32 mouse cellular contexts compared by ENCODE assay signal in the genomic region with DNA sequence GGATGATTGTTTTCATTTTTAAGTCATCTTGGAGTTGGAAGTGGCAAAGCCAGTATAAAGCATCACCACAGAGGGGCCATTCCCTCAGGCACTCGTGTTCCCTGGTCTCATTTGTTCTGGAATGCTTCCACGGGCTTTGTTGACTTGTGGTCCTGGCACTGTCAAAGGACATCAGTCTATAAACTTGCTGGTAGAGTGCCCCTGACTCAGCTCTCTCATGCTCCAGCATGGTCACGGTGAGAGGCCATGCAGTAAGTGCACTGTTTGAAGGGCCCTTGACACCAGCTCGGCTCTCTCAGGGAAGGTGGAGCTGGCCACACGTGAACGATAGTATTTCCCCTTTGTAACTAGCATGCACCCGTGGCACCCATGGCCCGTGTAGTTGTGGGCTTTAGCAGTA. TPM values are rescaled to one million over a fixed set of nuclear protein-coding genes. Genes with fewer than 3 reads are reported as not detected.
DNase-seq lines count a peak whose midpoint lies in the region; ATAC-seq lines count a peak whose summit lies in the region.
"Had no signal": no experiment of that assay in that cellular context is flagged by ENCODE, and none has a peak within 500 bp of the region (broad histone marks: within the 10 kb centered on the region; RNA-seq: fewer than 3 reads in every experiment).

No protein-coding gene starts in this region.

- H3K4me2 ChIP-seq in lung, embryonic 16.5 days (ENCODE audit: low read depth, low read length), result no peak overlapping the region
- H3K4me2 ChIP-seq: embryonic facial prominence, embryonic 13.5 days; forebrain, embryonic 12.5 days; forebrain, embryonic 15.5 days; heart, embryonic 11.5 days; hindbrain, embryonic 13.5 days had no signal

- no peak overlapping the region; the same call in 1 of the 2 replicates for H3K27ac ChIP-seq in lung, embryonic 16.5 days (ENCODE audit: low read length)
- H3K27ac ChIP-seq: embryonic facial prominence, embryonic 10.5 days; embryonic facial prominence, embryonic 13.5 days; forebrain, embryonic 12.5 days; forebrain, embryonic 15.5 days; hindbrain, embryonic 10.5 days; hindbrain, embryonic 13.5 days had no signal

- H3K4me1 ChIP-seq in lung, embryonic 16.5 days (replicated peaks; ENCODE audit: control insufficient read depth, insufficient read depth, low read length), result peaks cover 12% of the 10 kb centered on the region

- H3K27me3 ChIP-seq in lung, embryonic 16.5 days (ENCODE audit: control insufficient read depth, insufficient read depth, low read depth, low read length), result no peaks in the 10 kb centered on the region
- H3K27me3 ChIP-seq: embryonic facial prominence, embryonic 13.5 days; forebrain, embryonic 12.5 days; forebrain, embryonic 15.5 days; hindbrain, embryonic 13.5 days had no signal

- H3K4me3 ChIP-seq in lung, embryonic 16.5 days (ENCODE audit: low read length), result no peak overlapping the region
- H3K4me3 ChIP-seq: embryonic facial prominence, embryonic 10.5 days; embryonic facial prominence, embryonic 13.5 days; erythroblast, embryonic 14.5 days; forebrain, embryonic 12.5 days; forebrain, embryonic 15.5 days; hindbrain, embryonic 10.5 days; hindbrain, embryonic 13.5 days had no signal

- WGBS in lung, embryonic 16.5 days, result 56% methylated on average over 8 of the region's 8 CpGs

- no peak overlapping the region for H3K9ac ChIP-seq in lung, embryonic 16.5 days (ENCODE audit: low read length)
- H3K9ac ChIP-seq: embryonic facial prominence, embryonic 13.5 days; forebrain, embryonic 12.5 days; forebrain, embryonic 15.5 days; hindbrain, embryonic 13.5 days had no signal

- ATAC-seq in lung, embryonic 16.5 days (ENCODE audit: low read depth), result peak; percentile 47
- no peak for ATAC-seq in cerebellum, adult (ENCODE audit: insufficient number of reproducible peaks, low FRiP score, low TSS enrichment)
- ATAC-seq: activated CD4-positive, CD25-positive, alpha-beta regulatory T cell, adult 4 months; forebrain, embryonic 15.5 days; hindbrain, embryonic 16.5 days had no signal

- peak; percentile 66 for DNase-seq in heart, adult 11 months
- DNase-seq in heart, postnatal 10 days, result no peak
- DNase-seq in lung, postnatal 14 days, result peak; percentile 26
- DNase-seq in lung, postnatal 4 days, result peak; percentile 25 to 70
- no peak for DNase-seq in gastrocnemius, postnatal 25 days
- DNase-seq in thymus, postnatal 36 days, result no peak
- DNase-seq: adrenal gland, adult 8-10 months; adrenal gland, postnatal 25 days; cerebellum, adult 18-20 months; cerebellum, adult 9-10 months; cerebellum, postnatal 14 days; embryo, embryonic 11 days; gastrocnemius, postnatal 36 days; heart, postnatal 36 days had no signal

- H3K9me3 ChIP-seq in lung, embryonic 16.5 days (ENCODE audit: control insufficient read depth, low read length), result no peaks in the 10 kb centered on the region
- H3K9me3 ChIP-seq: embryonic facial prominence, embryonic 10.5 days; embryonic facial prominence, embryonic 13.5 days; forebrain, embryonic 12.5 days; forebrain, embryonic 15.5 days; hindbrain, embryonic 10.5 days; hindbrain, embryonic 13.5 days had no signal

- peaks cover 25% of the 10 kb centered on the region for H3K36me3 ChIP-seq in lung, embryonic 16.5 days (ENCODE audit: control insufficient read depth, insufficient read depth, low read length)

- intact Hi-C loops in heart, postnatal 10 days (cut with DNase I), result no loop called here

RNA-seq across cellular contexts. Expression of a gene that starts 2.7 kb away (rescaled TPM):
- not detected for total RNA-seq in heart, postnatal 10 days (2021)
- not detected in 2 replicates for polyA plus RNA-seq in lung, embryonic 16.5 days (2015; fragmentation: Nextera tagmentation; extraction: Ambion mirVana)
- not detected for total RNA-seq in gastrocnemius, postnatal 25 days (2021)
- total RNA-seq: adrenal gland, postnatal 25 days; ES-E14; gastrocnemius, adult 8-10 months; gastrocnemius, postnatal 36 days; granulocyte monocyte progenitor cell, adult 5-6 weeks; heart, adult 8-10 months; heart, postnatal 36 days had no signal
- polyA plus RNA-seq: activated CD4-positive, CD25-positive, alpha-beta regulatory T cell, adult 4 months; embryonic facial prominence, embryonic 10.5 days; embryonic facial prominence, embryonic 13.5 days; erythroblast, embryonic 14.5 days; forebrain, embryonic 12.5 days; heart, embryonic 11.5 days; heart, embryonic 14.5 days; heart, postnatal 0 days; hindbrain, embryonic 10.5 days; hindbrain, embryonic 13.5 days had no signal

RNA-seq across cellular contexts. Expression of a gene that starts 5.0 kb away (rescaled TPM):
- 1 to 10 TPM; 6.6 to 7.0 TPM for total RNA-seq in heart, postnatal 10 days (2021)
- 7.5 and 10.2 TPM in 2 replicates for polyA plus RNA-seq in lung, embryonic 16.5 days (2015; fragmentation: Nextera tagmentation; extraction: Ambion mirVana)
- total RNA-seq in gastrocnemius, postnatal 25 days (2021), result 1 to 10 TPM; 2.5 to 2.9 TPM

Comparison
In these comparisons a context has a peak if more than half of its experiments do, and no peak if none do; other contexts are left out.
1. DNase-seq: peak in heart, adult 11 months (single experiment), lung, postnatal 14 days (single experiment) and lung, postnatal 4 days (2 of 2); none in heart, postnatal 10 days (0 of 2), gastrocnemius, postnatal 25 days (single experiment) and thymus, postnatal 36 days (0 of 2).